Mouse (Mus musculus) small intestine, adult 2 months (tissue): ENCODE measurements at regions not wholly inside any gene's neighbourhood (a gene's known extent, or its start where the extent isn't known, plus 50 kb on each side); places are given as distances from the start of the nearest gene placed in this dataset.

ENCODE experiments used
- H3K27ac ChIP-seq: fragments of 200-500 bp; 2 replicates; pipeline ENCODE4 v1.5.1; 2012; ENCODE audit warnings: low read depth, low read length, control low read depth, inconsistent platforms; ENCODE audit not compliant: insufficient read depth
- H3K27me3 ChIP-seq: fragments of 200-500 bp; 2 replicates; pipeline ENCODE4 v1.6.1; 2012; ENCODE audit warnings: mild to moderate bottlenecking, moderate library complexity, low read length, inconsistent platforms; ENCODE audit not compliant: control insufficient read depth, insufficient read depth
- H3K36me3 ChIP-seq: fragments of 200-500 bp; 2 replicates; pipeline ENCODE4 v1.6.1; 2012; ENCODE audit warnings: mild to moderate bottlenecking, low read length, control low read depth, inconsistent platforms; ENCODE audit not compliant: control insufficient read depth, insufficient read depth
- H3K4me1 ChIP-seq: fragments of 200-500 bp; 2 replicates; pipeline ENCODE4 v1.6.1; 2012; ENCODE audit warnings: low read length, inconsistent platforms, mixed read lengths; ENCODE audit not compliant: control insufficient read depth, insufficient read depth, insufficient read length
- H3K4me3 ChIP-seq: fragments of 200-500 bp; 2 replicates; pipeline ENCODE4 v1.5.1; 2012; ENCODE audit warnings: low read depth, mild to moderate bottlenecking, control low read depth, inconsistent platforms, low read length, moderate library complexity
- CTCF ChIP-seq: fragments of 200-500 bp; IDR thresholded peaks from 2 replicates; pipeline ENCODE4 v1.5.1; 2012; ENCODE audit warnings: low read depth, mild to moderate bottlenecking, control low read depth, inconsistent platforms, low read length, moderate library complexity, mixed read lengths; ENCODE audit not compliant: insufficient replicate concordance, insufficient read length; ENCODE audit errors: extremely low read depth
- POLR2A ChIP-seq: fragments of 200-500 bp; IDR thresholded peaks from 2 replicates; pipeline ENCODE4 v1.6.1; 2012; ENCODE audit warnings: low read depth, mild to moderate bottlenecking, control low read depth, inconsistent platforms, low read length, moderate library complexity
- WGBS: fragments of 180-500 bp; shearing (Covaris S2); methylation state at CpG from one replicate; pipeline ENCODE4 v1.1.7; 2018; 5-methylcytosine and 5-hydroxymethylcytosine counted together

DNA sequence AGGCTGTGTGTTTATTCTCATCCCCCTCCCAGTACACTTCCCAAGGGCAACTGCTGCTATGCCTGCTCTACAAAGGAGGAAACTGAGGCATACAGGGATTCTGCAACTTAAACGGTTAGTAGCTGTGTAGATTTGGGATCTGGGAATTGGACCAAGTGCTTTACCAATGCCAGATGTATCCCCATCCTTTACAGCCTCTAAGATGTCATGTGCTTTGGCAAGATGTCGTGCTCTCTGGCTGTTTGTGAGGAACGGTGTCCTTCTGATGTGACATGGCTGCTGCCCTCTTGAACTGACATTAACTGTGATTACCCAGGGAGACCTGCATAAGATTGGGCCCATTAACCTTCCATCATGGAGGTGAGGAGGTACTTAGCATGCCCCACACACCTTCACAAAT lies 187.1 kb downstream of the Shq1 start:
- Histone ChIP-seq H3K4me1 (0 out of 2 replicates have a peak, but pooled peaks cover 1% of the 10 kb centered on the region), H3K27me3 (no peaks in the 10 kb centered on the region), H3K27ac (no peak overlapping the region), H3K36me3 (no peaks in the 10 kb centered on the region), H3K4me3 (no peak overlapping the region)
- WGBS: 70% methylated on average over 3 of the region's 3 CpGs
- no peak for TF ChIP-seq CTCF

DNA sequence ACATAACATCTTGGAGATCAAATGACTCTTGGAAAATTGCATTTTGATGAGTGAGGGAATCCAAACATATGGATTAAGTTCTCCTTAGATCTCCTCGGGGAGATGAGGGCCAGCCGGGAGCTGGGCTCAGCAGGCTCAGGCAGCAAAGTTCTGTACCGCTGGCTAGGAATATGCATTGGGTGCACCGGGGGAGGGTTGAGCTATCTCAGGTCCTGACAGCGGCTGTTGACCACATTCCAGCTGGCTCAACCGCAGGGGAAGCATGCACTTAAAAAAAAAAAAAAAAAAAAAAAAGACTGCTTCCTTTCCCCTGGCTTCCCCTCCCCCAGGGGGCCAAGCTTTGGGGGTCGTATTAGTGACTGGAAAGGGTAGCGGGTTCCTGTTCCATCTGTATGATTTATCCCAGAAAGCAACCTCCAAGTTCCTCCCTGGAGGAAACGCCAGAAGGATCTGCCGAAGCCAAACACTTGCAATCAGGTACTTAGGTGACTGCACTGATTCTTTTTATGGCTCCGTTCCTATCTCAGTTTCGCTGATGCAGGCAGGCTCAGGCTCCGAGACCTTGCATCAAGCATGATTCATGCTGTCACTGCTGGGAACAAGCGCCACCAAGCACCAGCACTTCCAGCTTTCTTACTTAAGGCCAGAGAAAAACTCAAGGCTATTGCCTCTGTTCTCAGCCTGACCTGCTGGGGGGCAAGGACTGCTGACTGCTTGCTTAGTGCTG lies 187.7 kb downstream of the Shq1 start:
- Histone ChIP-seq H3K27ac (no peak overlapping the region), H3K4me1 (0 out of 2 replicates have a peak, but pooled peaks cover 1% of the 10 kb centered on the region), H3K36me3 (no peaks in the 10 kb centered on the region), H3K4me3 (no peak overlapping the region), H3K27me3 (no peaks in the 10 kb centered on the region)
- WGBS: 10% methylated on average over 14 of the region's 14 CpGs
- TF ChIP-seq POLR2A: no peak
- no peak for TF ChIP-seq CTCF

DNA sequence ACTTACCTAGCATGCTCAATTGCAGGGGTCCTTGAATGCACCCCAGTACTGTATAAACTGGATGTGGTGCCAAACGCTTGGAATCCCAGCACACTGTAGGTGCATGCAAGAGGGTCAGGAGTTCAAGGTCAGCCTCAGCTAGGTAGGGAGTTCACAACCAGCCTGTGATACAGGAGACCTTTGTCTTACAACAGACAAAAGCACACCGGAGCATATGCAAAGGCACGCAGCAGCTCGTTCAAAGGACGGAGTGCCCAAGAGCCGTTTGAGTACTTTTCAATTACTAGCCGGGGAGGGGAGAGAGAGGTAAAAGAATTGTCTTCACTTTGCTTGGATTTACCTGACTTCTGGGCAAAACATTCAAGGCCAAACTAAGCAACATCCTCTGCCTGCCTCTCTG lies 188.4 kb downstream of the Shq1 start:
- Histone ChIP-seq H3K27ac (no peak overlapping the region), H3K4me1 (0 out of 2 replicates have a peak, but pooled peaks cover 1% of the 10 kb centered on the region), H3K27me3 (no peaks in the 10 kb centered on the region), H3K36me3 (no peaks in the 10 kb centered on the region), H3K4me3 (no peak overlapping the region)
- 53% methylated on average over 7 of the region's 7 CpGs for WGBS
- TF ChIP-seq CTCF (no peak), POLR2A (no peak)

DNA sequence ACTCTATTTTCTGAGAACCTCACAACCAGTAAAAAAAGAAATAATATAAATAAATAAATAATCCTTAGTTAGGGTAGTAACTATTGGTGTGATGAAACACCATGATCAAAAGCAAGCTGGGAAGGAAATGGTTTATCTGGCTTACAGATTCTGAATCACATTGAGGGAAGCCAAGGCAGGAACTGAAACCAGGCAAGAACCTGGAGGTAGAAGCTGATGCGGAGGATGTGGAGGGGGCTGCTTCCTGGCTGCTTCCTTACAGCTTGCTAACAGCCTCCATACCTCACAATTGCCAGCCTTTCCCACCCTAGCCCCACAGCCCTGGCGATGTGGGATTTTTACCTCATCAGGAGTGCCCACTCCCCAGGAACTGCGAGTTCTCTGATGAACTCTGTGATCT lies 190.4 kb downstream of the Shq1 start:
- H3K4me1 ChIP-seq: 0 out of 2 replicates have a peak, but pooled peaks cover 1% of the 10 kb centered on the region
- WGBS: 76% methylated on average over 3 of the region's 3 CpGs
- no peak overlapping the region for H3K27ac ChIP-seq
- H3K27me3 ChIP-seq: no peaks in the 10 kb centered on the region
- TF ChIP-seq CTCF (no peak), POLR2A (no peak)
- no peak overlapping the region for H3K4me3 ChIP-seq
- H3K36me3 ChIP-seq: no peaks in the 10 kb centered on the region

DNA sequence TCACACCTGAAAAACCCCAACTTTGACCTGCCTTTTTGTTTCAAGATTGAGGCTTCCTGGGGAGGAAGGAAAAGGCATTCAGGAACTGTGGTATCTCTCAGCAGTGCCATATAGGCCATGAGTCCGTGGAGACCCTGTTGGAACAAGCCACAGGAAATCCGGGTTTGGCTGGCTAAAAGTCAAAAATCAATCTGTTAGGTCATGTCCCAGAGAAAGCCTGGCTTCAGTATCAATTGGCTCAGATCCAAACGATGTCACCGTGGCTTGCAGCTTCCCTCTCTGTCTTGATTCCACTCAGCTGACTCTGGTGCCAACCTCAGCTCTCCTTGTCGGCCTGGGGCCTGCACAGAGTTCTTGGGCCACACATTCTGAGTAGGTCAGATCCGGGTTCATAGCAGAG lies 191.1 kb downstream of the Shq1 start:
- no peaks in the 10 kb centered on the region for H3K27me3 ChIP-seq
- 31% methylated on average over 6 of the region's 6 CpGs for WGBS
- no peak overlapping the region for H3K27ac ChIP-seq
- H3K4me1 ChIP-seq: 0 out of 2 replicates have a peak, but pooled peaks cover 1% of the 10 kb centered on the region
- TF ChIP-seq POLR2A (no peak), CTCF (no peak)
- H3K4me3 ChIP-seq: no peak overlapping the region
- no peaks in the 10 kb centered on the region for H3K36me3 ChIP-seq

DNA sequence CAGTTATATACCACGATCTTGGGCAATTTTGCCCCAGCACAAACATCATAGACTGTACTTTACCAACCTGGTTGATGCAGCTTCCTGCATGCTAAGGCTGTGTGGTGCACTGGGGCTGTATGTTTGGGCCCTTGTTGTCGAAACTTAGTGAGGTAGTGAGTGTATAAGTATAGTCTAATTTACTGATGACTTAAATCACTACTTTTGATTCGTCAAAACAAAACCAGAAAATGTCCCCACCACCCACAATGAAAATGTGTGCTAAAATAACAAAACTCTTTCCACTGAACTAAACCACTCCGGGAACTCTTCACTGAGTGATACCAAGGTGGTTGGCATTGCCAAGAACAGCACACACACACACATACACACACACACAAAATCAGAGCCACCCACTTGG lies 191.5 kb downstream of the Shq1 start:
- Histone ChIP-seq H3K36me3 (no peaks in the 10 kb centered on the region), H3K27ac (no peak overlapping the region), H3K4me3 (no peak overlapping the region), H3K4me1 (0 out of 2 replicates have a peak, but pooled peaks cover 1% of the 10 kb centered on the region), H3K27me3 (no peaks in the 10 kb centered on the region)
- no peak for TF ChIP-seq CTCF
- TF ChIP-seq POLR2A: no peak
- 84% methylated on average over 4 of the region's 4 CpGs for WGBS

DNA sequence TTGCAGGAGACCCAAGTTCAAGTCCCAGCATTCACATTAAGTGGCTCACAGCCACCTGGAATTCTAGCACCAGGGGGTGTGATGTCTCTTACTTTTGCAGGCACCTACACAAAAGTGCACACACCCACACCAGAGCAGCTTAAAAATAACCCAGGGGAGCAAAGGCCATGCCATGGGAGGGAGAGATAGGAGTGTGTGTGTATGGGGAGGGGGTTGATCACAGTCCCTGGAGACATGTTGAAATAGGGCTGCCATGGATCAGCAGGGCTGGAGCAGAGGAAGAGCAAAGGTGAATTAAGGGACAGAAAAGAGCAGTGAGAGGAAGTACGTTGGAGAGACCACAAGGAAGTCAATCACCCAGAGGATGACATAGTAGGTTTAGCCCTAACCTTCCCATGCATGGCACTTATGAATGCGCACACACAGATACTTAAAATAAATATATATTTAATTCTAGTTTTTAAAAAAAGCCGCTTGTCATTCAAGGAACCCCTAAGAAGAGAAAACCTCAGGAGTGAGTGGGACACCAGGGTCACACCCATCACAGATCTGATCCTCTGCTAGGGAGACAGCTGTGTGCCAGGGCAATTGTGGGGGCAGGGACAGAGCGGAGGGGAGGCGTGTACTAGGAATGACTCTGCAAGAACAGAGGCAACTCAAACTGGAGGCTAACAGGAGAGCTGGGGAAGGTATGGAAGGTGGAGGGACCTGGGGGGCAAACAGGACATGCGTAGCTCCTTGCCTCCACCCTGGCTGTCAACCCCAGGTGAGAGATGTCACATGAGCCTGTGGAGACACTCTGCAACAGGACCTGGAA lies 189.5 kb upstream of the Rybp start:
- Histone ChIP-seq H3K27me3 (no peaks in the 10 kb centered on the region), H3K4me3 (no peak overlapping the region), H3K4me1 (0 out of 2 replicates have a peak, but pooled peaks cover 1% of the 10 kb centered on the region), H3K36me3 (no peaks in the 10 kb centered on the region), H3K27ac (no peak overlapping the region)
- TF ChIP-seq CTCF (no peak), POLR2A (no peak)
- WGBS: 60% methylated on average over 6 of the region's 6 CpGs
